Mouse (Mus musculus) spleen, postnatal 36 days (tissue): Measurements from ENCODE around the gene Psmc6.

Source experiments
- DNase-seq, 2 experiments: peaks; one replicate each; pipeline ENCODE4 v3.0.0; 2022; ENCODE audit warnings: low spot score in 2 of 2, mixed read lengths in 1 of 2

The Psmc6 gene

GRCm38 (mm10) chr14:45329589-45330181 is at the start of gene Psmc6:
TSS of gene Psmc6 (plus strand) at chr14:45329788.
- DNase-seq = peak; percentile 91 to 92

GRCm38 (mm10) chr14:45282066-45282465 is 47.5 kb upstream of the Psmc6 start:
- DNase-seq = no peak

GRCm38 (mm10) chr14:45291608-45292007 is 38.0 kb upstream of the Psmc6 start:
- no peak for DNase-seq

GRCm38 (mm10) chr14:45303939-45304338 is 25.6 kb upstream of the Psmc6 start:
- no peak for DNase-seq

- no peak for DNase-seq
Observed at GRCm38 (mm10) chr14:45304389-45304788, 25.2 kb upstream of the Psmc6 start.

- DNase-seq = no peak
Observed at GRCm38 (mm10) chr14:45305852-45306251, 23.7 kb upstream of the Psmc6 start.

GRCm38 (mm10) chr14:45307630-45308328 is 21.8 kb upstream of the Psmc6 start:
- no peak for DNase-seq

- DNase-seq = no peak
Observed at GRCm38 (mm10) chr14:45309646-45310045, 19.9 kb upstream of the Psmc6 start.

GRCm38 (mm10) chr14:45310101-45310500 is 19.5 kb upstream of the Psmc6 start:
- no peak for DNase-seq

GRCm38 (mm10) chr14:45316927-45317326 is 12.7 kb upstream of the Psmc6 start:
- DNase-seq = no peak

GRCm38 (mm10) chr14:45317921-45318411 is 11.6 kb upstream of the Psmc6 start:
- peak in 1 of 2 experiments; percentile 16 for DNase-seq

GRCm38 (mm10) chr14:45318426-45319236 is 11.0 kb upstream of the Psmc6 start, which contains the start of gene Ero1l:
TSS of gene Ero1l (minus strand) at chr14:45318771.
- DNase-seq = peak; percentile 79 to 81

GRCm38 (mm10) chr14:45319237-45319610 is 10.4 kb upstream of the Psmc6 start:
- no peak for DNase-seq

GRCm38 (mm10) chr14:45320111-45320510 is 9.5 kb upstream of the Psmc6 start:
- DNase-seq = no peak

GRCm38 (mm10) chr14:45321067-45321466 is 8.5 kb upstream of the Psmc6 start:
- no peak for DNase-seq

GRCm38 (mm10) chr14:45321622-45322021 is 8.0 kb upstream of the Psmc6 start:
- no peak for DNase-seq

GRCm38 (mm10) chr14:45322450-45322849 is 7.1 kb upstream of the Psmc6 start:
- no peak for DNase-seq

GRCm38 (mm10) chr14:45323320-45323719 is 6.3 kb upstream of the Psmc6 start:
- DNase-seq = no peak

GRCm38 (mm10) chr14:45325471-45325870 is 4.1 kb upstream of the Psmc6 start:
- DNase-seq = no peak

GRCm38 (mm10) chr14:45328072-45328713 is 1.4 kb upstream of the Psmc6 start:
- no peak for DNase-seq

GRCm38 (mm10) chr14:45329018-45329588 is 485 bp upstream of the Psmc6 start:
- peak in 1 of 2 experiments; percentile 13 for DNase-seq
